Mouse (Mus musculus): ENCODE data around the gene Tns2.
A peak's percentile ranks its signal among the peaks of the same experiment; 100 is the strongest.

The Tns2 gene

GRCm38 (mm10) chr15:102110701-102111494 lies 10.7 kb downstream of the Tns2 start:
- peak; percentile 35 for DNase-seq

DNA sequence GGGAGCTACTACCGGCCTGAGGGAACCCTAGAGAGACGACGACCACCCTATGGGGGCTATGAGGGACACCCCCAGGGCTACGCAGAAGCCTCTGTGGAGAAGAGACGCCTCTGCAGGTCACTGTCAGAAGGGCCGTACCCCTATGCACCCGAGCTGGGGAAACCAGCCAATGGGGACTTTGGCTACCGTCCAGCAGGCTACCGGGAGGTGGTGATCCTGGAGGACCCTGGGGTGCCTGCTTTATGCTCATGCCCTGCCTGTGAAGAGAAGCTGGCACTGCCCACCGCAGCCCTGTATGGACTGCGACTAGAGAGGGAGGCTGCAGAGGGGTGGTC lies 11.2 kb downstream of the Tns2 start:
- DNase-seq: peak; percentile 38

DNA sequence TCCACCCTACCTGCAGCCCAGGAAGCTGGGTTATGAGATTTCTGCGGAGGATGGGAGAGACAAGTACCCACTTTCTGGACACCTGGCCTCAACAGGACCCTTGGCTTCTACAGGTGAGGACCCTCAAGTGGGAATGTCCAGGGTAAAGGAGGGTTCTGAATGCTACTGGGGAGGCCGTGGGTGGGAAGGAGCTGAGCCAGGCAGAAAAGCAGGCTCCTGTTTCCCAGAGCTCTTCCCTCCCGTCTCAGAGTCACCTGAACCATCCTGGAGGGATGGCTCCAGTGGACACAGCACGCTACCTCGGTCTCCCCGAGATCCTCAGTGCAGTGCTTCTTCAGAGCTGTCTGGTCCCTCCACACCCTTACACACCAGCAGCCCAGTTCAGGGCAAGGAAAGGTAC lies 12.0 kb downstream of the Tns2 start:
- DNase-seq: no peak

DNA sequence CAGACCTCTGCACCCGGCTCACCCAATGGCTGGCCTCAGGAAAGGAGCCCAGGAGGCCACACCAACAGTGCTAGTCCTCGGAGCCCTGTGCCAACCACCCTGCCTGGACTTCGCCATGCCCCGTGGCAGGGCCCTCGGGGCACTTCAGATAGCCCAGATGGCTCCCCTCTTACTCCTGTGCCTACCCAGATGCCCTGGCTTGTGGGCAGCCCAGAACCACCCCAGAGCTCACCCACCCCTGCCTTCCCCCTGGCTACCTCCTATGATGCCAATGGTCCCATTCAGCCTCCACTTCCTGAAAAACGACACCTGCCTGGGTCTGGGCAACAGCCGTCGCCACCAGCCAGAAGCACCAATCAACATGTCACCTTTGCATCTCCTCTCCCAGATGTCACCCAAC lies 12.6 kb downstream of the Tns2 start:
- no peak for DNase-seq

GRCm38 (mm10) chr15:102113674-102114073 lies 13.5 kb downstream of the Tns2 start:
- no peak for DNase-seq

DNA sequence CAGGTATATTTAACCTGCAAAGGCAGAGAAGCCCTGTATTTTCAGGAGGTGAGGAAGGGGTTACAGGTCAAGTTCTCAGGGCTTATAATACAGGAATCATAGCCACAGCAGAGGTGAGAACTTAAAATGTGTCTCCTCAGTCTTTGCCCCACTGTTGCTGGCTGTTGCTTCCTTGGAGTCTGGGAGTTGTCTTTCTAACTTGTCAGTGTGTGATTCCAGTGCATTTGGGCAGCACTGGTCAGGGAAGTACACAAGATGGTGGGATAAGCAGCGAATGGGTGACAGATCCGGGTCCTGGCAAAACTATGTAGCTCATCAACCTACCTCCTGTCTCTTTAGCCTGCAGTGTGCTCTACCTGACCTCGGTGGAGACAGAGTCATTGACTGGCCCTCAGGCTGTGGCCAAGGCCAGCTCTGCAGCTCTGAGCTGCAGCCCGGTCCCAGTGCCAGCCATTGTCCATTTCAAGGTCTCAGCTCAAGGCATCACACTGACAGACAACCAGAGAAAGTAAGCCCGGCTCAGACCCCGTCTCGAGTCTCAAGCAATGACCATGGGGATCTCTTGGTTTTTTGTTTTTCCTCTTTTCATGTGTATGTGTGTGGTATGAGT lies 14.5 kb downstream of the Tns2 start:
- DNase-seq: no peak

- peak; percentile 16 for DNase-seq
These were observed 15.6 kb downstream of the Tns2 start for GRCm38 (mm10) chr15:102115731-102116231.

DNA sequence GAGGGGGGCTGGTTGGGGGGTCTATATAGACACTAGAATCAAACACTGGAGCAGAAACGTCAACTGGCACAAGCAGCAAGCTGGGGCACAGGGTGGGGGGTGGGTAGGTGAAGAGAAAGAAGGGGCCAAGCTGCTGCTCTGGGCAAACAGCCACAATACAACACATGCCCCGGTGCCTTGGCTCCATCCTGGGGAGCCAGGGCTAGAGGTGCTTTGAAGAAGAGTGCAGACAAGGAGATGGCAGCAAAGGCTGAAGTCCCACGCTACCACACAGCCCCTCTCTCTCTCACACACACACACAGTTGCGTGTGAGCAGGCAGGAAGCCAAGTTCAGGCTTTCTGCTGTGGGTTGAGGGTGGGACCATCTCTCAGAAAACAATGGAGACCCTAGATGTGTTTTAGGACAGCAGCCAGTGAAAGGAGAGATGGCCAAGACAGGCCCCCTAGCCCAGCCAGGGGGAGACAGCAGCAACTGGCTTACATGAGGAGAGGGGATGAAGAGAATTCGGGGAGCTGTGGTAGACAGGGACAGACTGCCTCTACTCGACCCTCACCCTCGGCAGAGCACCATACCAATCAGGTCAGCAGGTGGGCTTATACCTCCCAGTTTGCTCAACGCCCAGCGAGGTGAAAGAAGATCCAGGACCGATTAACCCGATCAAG lies 16.7 kb downstream of the Tns2 start:
- peak; percentile 23 for DNase-seq

GRCm38 (mm10) chr15:102117461-102118443 lies 17.5 kb downstream of the Tns2 start:
- DNase-seq: peak; percentile 77

GRCm38 (mm10) chr15:102118591-102118990 lies 18.4 kb downstream of the Tns2 start:
- DNase-seq: no peak

GRCm38 (mm10) chr15:102119121-102119830 lies 19.1 kb downstream of the Tns2 start:
- no peak for DNase-seq

DNA sequence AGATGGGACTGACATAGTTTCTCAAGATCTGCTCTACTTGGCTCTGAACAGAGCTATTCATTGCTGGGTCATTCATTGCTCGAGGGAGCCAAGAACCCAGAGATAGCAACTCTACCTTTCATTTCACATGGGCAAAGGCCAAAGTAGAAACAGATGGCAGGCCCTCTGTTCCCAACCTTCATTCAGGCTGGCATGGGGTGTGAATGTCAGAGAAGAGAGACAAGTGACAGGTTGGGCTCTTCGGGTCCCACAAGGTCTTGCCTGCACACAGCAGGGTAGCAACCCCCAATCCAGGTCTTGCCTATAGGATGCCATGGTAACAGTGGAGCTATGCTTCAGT lies 19.6 kb downstream of the Tns2 start:
- DNase-seq: no peak

DNA sequence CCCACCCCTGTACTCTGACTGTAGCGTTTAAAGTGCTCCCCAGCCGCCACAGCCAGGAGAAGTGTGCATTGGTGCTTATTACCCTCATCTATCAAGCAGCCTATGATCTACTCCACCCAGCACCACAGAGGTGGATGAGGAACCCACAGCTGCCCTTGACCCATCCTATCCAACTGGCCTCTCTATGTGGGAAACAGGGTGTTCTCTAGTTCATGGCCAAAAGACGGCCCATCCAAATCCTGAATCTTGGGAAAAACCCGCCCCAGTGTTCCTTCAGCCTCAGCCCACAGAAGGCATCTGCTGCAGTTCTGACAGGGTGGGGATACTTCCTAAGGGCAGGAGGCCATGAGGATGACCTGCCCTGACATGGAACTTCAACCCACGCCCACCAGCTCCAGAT lies 20.3 kb downstream of the Tns2 start:
- DNase-seq: no peak

- peak; percentile 80 for DNase-seq
These were observed 26.1 kb downstream of the Tns2 start for GRCm38 (mm10) chr15:102126303-102126702.

GRCm38 (mm10) chr15:102133314-102133713 lies 33.1 kb downstream of the Tns2 start:
- DNase-seq: peak; percentile 12

DNA sequence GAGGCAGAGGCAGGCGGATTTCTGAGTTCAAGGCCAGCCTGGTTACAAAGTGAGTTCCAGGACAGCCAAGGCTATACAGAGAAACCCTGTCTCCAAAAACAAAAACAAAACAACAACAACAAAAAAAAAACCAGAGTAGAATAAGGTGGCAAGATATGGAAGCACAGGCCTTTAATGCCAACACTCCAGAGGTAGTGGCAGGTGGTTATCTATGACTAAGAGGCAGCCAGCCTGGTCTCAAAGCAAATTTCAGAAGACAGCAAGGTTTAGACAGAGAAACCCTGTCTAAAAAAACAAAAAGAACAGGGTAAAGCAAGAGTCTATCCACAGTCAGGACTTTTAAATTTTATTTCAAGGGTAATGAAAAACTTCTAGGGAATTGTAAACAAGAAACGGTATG lies 34.5 kb downstream of the Tns2 start:
- no peak for DNase-seq

DNA sequence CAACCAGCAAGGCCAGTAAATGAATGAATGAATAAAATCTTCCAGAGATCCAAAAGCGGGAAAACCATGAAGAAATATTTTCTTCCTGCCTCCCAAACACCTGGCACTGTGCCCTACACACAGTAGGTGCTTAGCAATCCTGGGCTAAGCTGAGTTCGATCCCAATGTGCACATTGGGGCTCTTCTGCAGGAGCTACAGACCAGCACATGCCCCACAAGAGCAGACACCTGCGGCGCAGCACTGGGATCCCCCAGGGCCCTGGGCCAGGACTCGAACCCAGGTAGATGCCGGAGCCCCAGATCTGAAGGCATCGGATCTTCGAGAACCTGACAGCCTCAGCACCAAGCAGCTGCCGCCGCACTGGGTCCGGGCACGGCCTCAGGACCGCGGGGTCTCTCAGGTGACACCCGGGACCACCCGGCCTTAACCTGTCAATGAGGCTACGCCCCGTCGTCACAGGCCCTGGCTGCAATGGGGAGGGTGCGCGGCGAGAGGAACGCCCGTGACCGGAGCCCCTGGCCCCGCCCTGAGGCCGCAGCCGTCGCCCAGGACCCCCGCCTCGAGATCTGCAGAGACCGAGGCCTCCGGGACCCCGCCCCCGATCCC lies 35.4 kb downstream of the Tns2 start:
- no peak for DNase-seq

DNA sequence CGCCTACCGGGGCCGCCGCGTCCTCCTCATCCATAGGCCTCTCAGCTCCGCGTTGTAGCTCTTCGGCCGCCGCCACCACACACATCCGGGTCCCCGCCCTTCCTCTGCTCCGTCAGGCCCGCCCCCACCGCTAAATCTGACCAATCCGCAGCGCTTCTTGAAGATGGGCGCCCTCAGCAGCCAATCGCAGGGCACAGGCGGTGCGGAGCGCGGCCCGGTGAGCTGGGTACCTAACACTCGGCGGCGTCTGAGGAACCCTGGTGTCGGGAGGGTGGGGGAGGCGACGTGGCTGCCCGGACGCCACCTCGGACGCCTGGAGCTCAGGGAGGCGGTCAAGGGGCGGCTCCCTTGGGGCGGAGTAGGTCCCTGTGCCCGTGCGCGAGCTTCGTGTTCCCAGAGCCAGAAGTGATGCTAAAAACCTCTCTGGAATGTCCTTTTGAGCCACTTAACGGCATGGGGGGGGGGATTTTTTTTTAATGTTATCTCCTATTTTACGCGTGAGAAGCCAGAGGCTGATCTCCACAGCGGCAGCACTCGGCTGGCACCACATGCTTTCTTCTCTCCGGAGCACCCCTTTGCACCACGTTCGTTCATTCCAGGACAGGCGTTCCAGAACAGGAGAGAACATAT lies 36.0 kb downstream of the Tns2 start, which contains the start of gene Spryd3:
Spryd3 (minus strand) TSS at position 106 of the 630 bp plus-strand sequence.
- DNase-seq: peak; percentile 97

DNA sequence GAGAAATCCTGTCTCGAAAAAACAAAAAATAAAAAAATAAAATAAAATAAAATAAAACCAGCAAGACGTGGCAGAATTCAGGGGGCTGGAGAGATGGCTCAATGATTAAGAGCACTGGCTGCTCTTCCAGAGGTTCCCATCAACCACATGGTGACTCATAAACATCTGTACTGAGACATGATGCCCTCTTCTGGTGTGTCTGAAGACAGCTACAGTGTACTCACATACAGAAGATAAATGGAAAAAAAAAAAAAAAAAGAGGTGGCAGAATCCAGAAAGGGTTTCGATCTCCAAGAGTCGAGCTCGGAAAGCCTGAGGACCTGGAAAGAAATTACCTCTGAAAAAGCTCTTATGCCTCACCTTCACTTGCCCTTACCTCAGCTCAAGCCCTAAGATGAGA lies 40.9 kb downstream of the Tns2 start:
- no peak for DNase-seq

DNA sequence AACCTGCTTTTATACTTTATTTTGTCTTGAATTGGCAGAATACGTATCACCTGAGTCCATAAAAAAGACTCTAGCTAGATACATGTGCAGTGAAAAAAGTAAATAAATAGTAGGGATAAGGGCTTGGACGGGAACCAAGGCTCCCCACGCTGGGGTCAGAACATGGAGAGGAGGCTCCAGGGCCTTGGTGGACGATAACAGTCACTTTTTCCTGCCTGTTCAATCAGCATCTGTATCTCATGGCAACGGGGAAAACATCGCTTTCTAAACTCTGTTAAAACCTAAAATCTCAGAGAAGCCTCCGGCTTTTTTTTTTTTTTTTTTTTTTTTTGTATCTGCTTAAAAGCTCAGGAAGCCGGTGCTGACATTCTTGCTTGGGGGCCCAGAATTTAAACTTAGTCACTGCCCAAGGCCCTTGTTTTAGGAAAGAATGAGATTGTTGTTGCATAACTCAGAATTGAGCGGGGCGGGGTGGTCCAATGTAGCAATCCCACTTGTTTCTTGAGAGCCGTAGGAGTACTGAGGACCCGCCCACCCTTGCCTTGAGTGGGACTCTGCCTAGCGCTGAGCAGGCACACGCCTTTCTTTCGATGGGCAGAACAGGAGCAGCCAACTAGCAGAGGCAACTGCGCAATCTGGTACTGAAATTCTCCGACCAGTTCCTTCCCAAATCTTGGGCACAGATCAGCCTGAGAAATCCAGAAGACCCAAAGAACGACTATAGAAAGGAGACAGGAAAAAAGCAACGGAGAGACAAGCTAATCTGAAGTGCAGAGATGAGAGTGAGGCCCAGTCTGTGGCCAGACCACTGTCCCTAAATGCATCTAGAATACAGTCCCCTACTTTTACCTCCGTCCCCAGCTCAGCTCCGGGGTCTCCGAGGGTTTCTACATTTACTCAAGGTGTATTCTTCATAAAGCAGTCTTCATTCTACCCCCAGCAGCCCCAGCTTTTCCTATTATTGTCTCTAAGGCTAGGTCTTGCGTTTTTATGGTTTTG lies 43.0 kb downstream of the Tns2 start:
- DNase-seq: peak; percentile 35
